Mouse (Mus musculus) lung, postnatal 14 days (tissue): ENCODE results near the gene Fadd.

Source experiments
- DNase-seq: peaks from one replicate; pipeline ENCODE4 v3.0.0; 2021

Fadd gene

DNA sequence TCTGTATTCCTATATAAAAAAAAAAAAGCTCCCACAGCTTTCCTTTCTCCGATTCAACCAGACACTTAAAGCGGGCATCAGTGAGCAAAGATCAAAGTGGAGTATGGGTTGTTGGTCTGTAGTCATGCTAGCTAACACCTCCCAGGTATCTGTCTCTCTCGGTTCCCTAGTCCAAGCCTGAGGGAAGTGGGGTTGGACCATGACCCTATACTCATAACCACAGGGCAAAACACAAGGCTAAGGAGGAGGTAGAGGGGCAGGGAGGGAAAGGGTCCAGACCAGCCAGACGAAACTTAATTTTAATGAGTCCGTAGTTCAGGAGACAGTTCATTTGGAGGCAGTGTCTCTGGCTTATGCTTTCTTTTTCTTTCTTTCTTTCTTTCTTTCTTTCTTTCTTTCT, 10.0 kb downstream of the Fadd start:
- DNase-seq, result no peak

DNA sequence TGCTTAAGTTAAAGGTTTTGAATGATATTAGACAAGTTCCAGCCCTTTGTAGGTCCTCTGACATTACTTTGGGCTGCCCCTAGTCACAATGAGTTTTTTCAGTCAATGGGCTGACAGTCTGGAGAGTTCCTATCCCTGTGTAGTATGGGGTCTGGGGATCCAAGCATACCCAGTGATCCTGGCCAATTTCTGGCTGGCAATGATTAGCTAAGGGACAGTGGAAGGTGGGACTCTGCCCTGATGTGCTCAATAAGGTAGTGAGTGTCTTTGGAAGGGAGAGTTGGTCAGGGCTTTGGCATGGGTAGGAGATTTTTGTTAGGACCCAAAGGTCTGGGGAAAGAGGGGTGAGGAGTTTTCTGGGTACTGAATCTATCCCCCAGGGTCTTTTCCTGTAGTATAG, 10.7 kb downstream of the Fadd start:
- no peak for DNase-seq

GRCm38 (mm10) chr7:144569428-144569827, 12.8 kb downstream of the Fadd start:
- peak; percentile 57 for DNase-seq

- no peak for DNase-seq
These were observed 14.2 kb downstream of the Fadd start for GRCm38 (mm10) chr7:144568091-144568490.

GRCm38 (mm10) chr7:144566921-144567682, 15.2 kb downstream of the Fadd start:
- no peak for DNase-seq

DNA sequence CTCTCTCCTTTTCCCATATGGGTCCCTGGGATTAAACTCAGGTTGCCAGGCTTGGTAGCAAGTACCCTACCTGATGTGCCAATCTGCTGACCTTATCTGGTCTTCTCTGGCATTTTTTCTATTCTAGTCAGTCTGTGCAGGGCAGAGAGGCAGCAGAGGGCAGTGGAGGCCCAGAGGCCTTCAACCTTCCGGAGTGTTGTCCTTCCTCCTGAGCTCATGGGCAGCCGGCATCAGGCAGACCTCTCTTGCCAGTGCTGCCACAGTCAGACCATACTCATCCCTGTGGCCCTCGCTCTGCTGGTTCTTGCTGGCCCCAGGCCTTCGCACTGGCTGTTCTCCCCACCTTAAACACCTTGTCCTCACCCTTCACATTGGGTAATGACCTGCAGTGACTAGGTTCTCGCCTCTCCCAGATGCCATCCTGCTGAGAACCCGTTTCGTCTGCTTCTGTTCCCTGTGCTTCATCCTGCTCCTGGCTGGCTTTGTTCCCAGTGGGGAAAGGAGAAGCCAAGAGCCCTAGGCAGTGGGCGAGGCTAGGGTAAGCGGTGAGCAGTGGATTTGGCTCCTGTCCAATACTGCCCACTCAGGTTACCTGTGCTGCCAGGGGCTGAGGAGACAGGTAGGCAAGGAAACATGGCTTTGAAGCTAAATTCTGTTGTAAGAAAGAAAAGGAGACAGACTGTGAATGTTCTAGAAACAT, 18.7 kb downstream of the Fadd start:
- peak; percentile 33 for DNase-seq

DNA sequence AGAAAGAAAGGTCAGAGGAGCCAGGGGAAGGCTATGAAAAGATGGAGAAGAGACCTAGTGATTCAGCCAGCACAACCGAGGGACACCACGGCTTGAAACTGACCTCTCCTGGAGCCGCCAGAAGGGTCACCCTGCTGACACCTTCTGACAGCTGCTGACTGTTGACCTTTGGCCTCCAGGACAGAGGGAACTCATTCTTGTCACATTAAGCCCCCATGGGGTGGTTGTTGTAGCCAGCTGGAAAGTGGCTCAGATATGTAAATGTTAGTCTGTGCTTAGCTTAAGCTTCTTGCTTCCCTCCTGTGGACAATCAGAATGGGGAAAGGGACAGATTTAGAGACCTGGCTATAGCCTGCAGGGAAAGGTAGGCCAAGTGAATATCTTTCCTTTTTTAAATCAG, 20.2 kb downstream of the Fadd start:
- no peak for DNase-seq

GRCm38 (mm10) chr7:144560594-144560993, 21.7 kb downstream of the Fadd start:
- DNase-seq, result no peak

- no peak for DNase-seq
These were observed 23.7 kb downstream of the Fadd start for GRCm38 (mm10) chr7:144558552-144558951.

- no peak for DNase-seq
These were observed 28.2 kb downstream of the Fadd start for GRCm38 (mm10) chr7:144554123-144554472.

- peak; percentile 99 for DNase-seq
These were observed 28.8 kb downstream of the Fadd start, which contains the start of gene Ppfia1 for GRCm38 (mm10) chr7:144553237-144554122. TSS of gene Ppfia1 (minus strand) at chr7:144553729.

DNA sequence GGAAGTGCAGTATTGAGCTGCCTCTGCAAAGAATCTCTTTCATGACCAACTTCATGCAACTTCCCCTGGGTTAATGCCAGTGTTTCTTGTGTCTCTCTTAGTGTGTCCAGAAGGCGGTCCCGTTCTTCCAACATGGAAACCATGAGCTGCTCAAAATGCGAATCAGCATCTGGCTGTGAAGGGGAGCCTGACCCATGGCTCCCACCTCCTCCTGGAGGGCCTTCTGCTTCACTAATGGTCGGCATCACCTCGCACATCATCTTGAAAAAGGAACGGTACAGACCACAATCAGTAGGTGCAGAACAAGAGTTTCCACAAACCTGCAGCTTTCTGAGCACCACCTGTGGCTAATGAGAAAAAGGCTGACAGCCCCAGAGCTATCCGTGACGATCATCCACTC, 30.0 kb downstream of the Fadd start:
- no peak for DNase-seq

GRCm38 (mm10) chr7:144550811-144551210, 31.5 kb downstream of the Fadd start:
- DNase-seq, result no peak

- DNase-seq, result no peak
These were observed 32.2 kb downstream of the Fadd start for GRCm38 (mm10) chr7:144549904-144550566.

DNA sequence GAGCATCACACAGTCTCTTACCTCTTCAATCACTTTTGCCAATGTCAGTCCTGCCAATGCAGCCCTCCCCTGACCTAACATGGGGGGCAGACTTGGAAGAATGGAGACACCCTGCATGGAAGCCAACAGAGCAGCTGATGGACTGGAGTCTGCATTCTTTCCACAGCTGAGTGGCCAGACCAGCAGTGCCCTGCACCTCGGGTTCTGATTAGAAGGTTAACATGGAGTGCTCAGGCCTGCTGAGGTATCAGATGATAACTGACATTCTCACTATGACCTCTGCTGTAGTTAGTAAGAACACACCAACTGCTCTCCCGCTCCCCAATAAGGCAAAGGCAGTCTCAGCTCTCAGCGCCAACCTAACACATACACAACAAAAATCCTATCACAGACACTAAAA, 37.0 kb downstream of the Fadd start:
- DNase-seq, result no peak

GRCm38 (mm10) chr7:144541351-144541750, 40.9 kb downstream of the Fadd start:
- no peak for DNase-seq

GRCm38 (mm10) chr7:144539146-144539545, 43.1 kb downstream of the Fadd start:
- DNase-seq, result no peak

DNA sequence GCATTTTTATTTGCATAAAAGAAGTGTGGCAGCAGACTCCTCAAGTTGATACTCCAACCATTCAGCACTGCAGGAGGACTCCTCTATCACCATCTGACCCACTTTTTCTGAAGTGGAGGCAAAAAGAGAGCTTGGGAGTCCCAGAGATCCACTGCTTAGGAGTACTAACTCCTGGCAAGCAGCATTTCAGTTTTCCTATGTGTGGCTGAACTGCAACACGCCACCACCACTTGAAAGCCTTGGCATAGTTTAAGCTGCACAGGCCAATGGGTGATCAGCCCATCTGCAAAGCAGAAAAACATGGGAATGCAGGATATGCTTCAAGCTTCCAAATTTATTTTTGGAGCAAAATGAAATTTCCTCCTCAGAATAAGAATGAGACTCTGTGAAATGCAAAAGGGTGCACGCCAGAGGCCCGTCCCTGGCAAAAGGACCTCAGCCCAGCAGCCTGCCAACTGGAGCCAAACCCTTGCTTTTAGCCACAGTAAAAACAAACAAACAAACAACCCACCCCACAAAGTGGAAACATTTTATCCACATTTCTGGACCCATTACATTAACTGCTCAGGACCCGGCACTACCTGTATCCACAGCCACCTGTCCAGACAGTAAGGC, 44.1 kb downstream of the Fadd start:
- DNase-seq, result no peak

DNA sequence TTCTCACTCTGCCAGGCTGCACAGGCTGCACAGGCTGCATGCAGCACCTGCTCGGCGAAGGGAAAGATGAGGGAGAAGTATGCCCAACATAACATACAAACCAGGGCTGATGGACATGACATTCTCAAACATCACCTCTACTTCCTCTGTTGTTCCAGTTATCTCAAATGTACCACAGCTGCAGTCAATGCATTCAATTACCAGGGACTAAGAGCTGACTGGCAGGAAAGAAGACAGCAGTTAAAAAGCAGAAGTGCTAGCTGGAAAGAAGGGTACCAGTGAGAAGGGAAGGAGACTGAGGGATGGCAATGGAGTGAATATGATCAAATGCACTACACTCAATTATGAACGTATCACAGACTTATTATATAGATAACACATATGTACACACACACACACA, 45.9 kb downstream of the Fadd start:
- no peak for DNase-seq

DNA sequence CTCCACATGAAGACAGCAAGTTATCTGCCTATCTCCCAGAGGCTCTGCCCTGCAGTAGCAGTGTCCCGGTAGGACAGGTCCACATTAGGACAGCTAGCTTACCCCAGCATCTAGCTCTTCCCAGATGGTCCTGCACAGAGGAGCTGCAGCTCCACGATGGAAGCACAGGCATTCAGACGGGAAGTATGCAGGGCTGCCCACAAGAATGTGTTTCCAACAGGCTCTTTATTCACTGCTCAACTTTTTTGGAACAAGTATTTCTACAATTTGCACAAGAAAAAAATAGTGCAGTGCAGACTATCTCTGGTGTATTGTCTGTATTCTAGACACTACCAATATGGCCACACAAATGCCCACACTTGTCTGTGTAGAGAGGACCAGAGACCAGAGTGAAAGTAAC, 47.5 kb downstream of the Fadd start:
- no peak for DNase-seq

GRCm38 (mm10) chr7:144531585-144532378, 50.5 kb downstream of the Fadd start:
- DNase-seq, result no peak

- no peak for DNase-seq
These were observed 52.4 kb downstream of the Fadd start for GRCm38 (mm10) chr7:144529851-144530250.
